ENCODE assay signal across 35 mouse cellular contexts in genomic region chr11:93396356-93396755, GRCm38 (mm10).
"Had no signal": no experiment of that assay in that cellular context is flagged by ENCODE, and none has a peak within 500 bp of the region (broad histone marks: within the 10 kb centered on the region; RNA-seq: fewer than 3 reads in every experiment).

No protein-coding gene starts in this region.

- H3K9me3 ChIP-seq: heart, embryonic 10.5 days; heart, embryonic 13.5 days; heart, embryonic 15.5 days; hindbrain, embryonic 10.5 days; hindbrain, embryonic 12.5 days; hindbrain, embryonic 13.5 days; hindbrain, embryonic 15.5 days; intestine, embryonic 15.5 days; kidney, embryonic 15.5 days had no signal

- H3K27ac ChIP-seq: heart, embryonic 10.5 days; heart, embryonic 13.5 days; heart, embryonic 15.5 days; hindbrain, embryonic 10.5 days; hindbrain, embryonic 12.5 days; hindbrain, embryonic 13.5 days; hindbrain, embryonic 14.5 days; hindbrain, embryonic 15.5 days; hindbrain, postnatal 0 days; intestine, embryonic 15.5 days; kidney, embryonic 15.5 days; kidney, postnatal 0 days; layer of hippocampus, adult 2 months; left cerebral cortex, adult 2 months had no signal

- DNase-seq: heart, postnatal 10 days; heart, postnatal 14 days; heart, postnatal 36 days; heart, postnatal 4 days; kidney, adult 11 months; kidney, adult 18-20 months; kidney, adult 8-10 months; kidney, adult 9 months; kidney, postnatal 10 days; kidney, postnatal 14 days; kidney, postnatal 25 days; kidney, postnatal 36 days; kidney, postnatal 4 days; layer of hippocampus, adult 9-11 months; layer of hippocampus, postnatal 36 days had no signal

- H3K4me3 ChIP-seq: heart, embryonic 10.5 days; heart, embryonic 12.5 days; heart, embryonic 13.5 days; heart, embryonic 15.5 days; hindbrain, embryonic 10.5 days; hindbrain, embryonic 12.5 days; hindbrain, embryonic 13.5 days; hindbrain, embryonic 15.5 days; intestine, embryonic 15.5 days; kidney, embryonic 15.5 days; layer of hippocampus, adult 2 months; left cerebral cortex, adult 2 months had no signal

- H3K4me1 ChIP-seq: heart, embryonic 10.5 days; heart, embryonic 12.5 days; heart, embryonic 13.5 days; heart, embryonic 15.5 days; hindbrain, embryonic 10.5 days; hindbrain, embryonic 12.5 days; hindbrain, embryonic 13.5 days; hindbrain, embryonic 15.5 days; intestine, embryonic 15.5 days; kidney, embryonic 15.5 days had no signal

- H3K9ac ChIP-seq: heart, embryonic 12.5 days; heart, embryonic 13.5 days; heart, embryonic 15.5 days; hindbrain, embryonic 12.5 days; hindbrain, embryonic 13.5 days; hindbrain, embryonic 14.5 days; hindbrain, embryonic 15.5 days; intestine, embryonic 15.5 days; kidney, embryonic 15.5 days had no signal

- H3K36me3 ChIP-seq: heart, embryonic 10.5 days; heart, embryonic 12.5 days; heart, embryonic 13.5 days; heart, embryonic 15.5 days; hindbrain, embryonic 10.5 days; hindbrain, embryonic 12.5 days; hindbrain, embryonic 13.5 days; hindbrain, embryonic 15.5 days; intestine, embryonic 15.5 days; kidney, embryonic 15.5 days had no signal

- H3K4me2 ChIP-seq: heart, embryonic 11.5 days; heart, embryonic 12.5 days; heart, embryonic 13.5 days; heart, embryonic 15.5 days; hindbrain, embryonic 12.5 days; hindbrain, embryonic 13.5 days; hindbrain, embryonic 14.5 days; hindbrain, embryonic 15.5 days; intestine, embryonic 15.5 days; kidney, embryonic 15.5 days had no signal

- ATAC-seq: hindbrain, embryonic 16.5 days; hindbrain, postnatal 0 days; inflammation-experienced regulatory T-cells, adult 6 months; intestine, embryonic 15.5 days; intestine, embryonic 16.5 days; intestine, postnatal 0 days had no signal

- H3K27me3 ChIP-seq: heart, embryonic 12.5 days; heart, embryonic 13.5 days; heart, embryonic 15.5 days; hindbrain, embryonic 12.5 days; hindbrain, embryonic 13.5 days; hindbrain, embryonic 15.5 days; intestine, embryonic 15.5 days; kidney, embryonic 15.5 days had no signal
